Mouse (Mus musculus) inflammation-experienced regulatory T-cells, adult 16 weeks (primary cell): ENCODE results near the gene Olfr960. TPM values are rescaled to one million over a fixed set of nuclear protein-coding genes. Genes with fewer than 3 reads are reported as not detected.

ENCODE experiments used
- polyA plus RNA-seq: library from polyadenylated mRNA; unstranded; fragments of 100-300 nt; shearing (Covaris generic); gene quantifications from one replicate; pipeline ENCODE4 v1.2.1, GENCODE M21; 2017

The Olfr960 gene
- not detected for polyA plus RNA-seq

GRCm38 (mm10) chr9:39621073-39621472 lies at the start of gene Olfr960:
Olfr960 (plus strand) TSS chr9:39621373.

DNA sequence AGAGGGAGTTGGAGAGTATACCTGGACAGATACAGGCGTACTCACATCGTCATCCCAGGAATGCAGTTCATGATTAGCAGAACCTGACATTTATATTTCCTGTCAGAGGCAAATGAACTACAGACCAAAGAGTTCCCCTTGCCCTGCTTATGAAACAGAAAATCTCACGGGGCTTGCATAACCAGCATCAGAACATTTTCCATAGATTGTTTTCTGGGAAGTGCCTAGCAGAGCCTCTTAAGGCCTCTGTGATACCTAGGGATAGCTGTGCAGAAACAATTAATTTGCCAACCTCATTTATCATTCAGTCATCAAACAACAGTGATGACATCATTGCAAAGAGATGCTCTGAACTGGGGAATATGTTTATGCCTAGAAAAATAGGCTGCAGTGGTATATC lies 45.7 kb upstream of the Olfr960 start, which contains the start of gene Olfr959:
Gene Olfr959, minus strand, starts transcription at position 101 of the 400 bp plus-strand sequence.

DNA sequence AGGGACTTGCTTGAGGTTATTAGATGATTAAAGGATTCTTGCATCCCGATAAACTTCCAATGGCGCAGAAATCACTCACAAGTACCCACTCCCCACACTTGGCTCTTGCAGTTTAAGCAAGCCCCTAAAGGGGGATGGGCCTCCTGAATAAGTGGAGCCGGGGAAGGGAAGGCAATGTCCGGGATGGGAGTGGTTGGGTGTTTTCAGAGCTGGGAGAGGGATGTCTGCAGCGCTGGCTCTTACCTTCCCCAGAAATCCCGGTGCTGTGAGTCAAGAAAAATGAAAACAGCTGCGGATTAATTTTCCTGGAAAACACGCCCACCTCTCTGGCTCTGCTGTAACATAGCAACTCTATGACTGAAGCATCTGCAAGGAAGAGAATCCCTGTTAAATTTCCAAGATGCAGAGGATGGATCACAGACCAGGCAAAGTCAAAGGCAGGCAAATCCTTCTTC lies 17.1 kb upstream of the Olfr960 start, which contains the start of gene AW551984:
Gene AW551984, minus strand, starts transcription at position 405 of the 455 bp plus-strand sequence.

DNA sequence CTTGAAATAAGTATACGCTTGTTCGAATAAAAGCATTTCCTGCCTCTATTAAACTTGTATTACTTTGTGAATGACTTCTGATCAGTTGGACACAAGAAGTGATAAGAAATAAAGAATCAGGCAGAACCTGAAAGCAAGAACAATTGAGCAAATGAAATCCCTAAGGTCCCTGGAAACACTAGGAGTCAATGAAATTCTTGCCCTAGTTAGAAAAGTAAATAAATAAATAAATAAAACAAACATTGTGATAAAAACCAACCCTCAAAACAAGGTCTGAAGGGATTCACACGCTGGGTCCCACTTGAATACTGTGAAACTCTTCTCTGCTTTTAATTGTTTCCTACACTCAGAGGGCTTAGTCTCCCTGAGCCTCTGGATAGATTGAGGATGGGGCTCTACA lies 10.8 kb upstream of the Olfr960 start, which contains the start of gene Olfr148:
Gene Olfr148, plus strand, starts transcription at position 301 of the 400 bp plus-strand sequence.

DNA sequence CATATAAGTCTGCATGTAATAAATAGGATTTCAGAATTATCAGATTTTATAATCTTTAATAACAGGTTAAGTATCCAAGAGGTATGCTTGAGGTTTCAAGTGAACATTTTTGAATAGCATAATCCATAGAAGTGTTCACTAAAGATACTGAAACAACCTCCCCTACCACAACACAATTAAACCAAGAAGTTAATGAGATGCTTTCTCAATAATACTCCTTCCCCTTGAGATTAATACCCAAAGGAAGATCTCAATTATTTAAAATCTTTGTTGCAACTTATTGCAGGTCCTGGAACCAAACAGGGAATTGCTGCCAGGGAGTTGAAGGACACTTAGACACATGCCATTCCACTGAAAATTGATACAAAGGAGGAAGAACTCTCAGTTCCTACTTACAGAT lies 23.6 kb downstream of the Olfr960 start, which contains the start of gene Olfr961:
Gene Olfr961, plus strand, starts transcription at position 301 of the 400 bp plus-strand sequence.

DNA sequence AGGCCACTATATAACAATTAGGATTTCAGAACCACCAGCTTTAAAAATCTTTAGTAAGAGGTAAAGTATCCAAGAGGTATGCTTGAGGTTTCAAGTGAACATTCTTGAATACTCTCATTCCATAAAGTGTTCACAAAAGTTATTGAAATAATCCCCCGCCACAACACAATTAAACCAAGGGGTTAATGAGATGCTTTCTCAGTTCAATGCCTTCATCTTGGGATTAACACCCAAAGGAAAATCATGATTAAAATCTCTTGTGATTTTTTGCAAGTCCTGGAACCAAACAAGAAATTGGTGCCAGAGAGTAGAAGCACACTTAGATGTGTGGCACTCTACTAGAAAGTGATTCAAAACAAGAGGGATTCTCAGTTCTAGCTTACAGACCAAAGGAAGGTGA lies 45.7 kb downstream of the Olfr960 start, which contains the start of gene Olfr963:
Gene Olfr963, plus strand, starts transcription at position 301 of the 400 bp plus-strand sequence.

Other genes starting within 250 kb of the Olfr960 start
- not detected for gene Olfr951, start 234.0 kb upstream of the Olfr960 start, polyA plus RNA-seq
- not detected for gene Olfr952, start 194.2 kb upstream of the Olfr960 start, polyA plus RNA-seq
- not detected for gene Olfr954, start 164.7 kb upstream of the Olfr960 start, polyA plus RNA-seq
- not detected for gene Olfr955, start 149.4 kb upstream of the Olfr960 start, polyA plus RNA-seq
- not detected for gene Olfr44, start 127.4 kb upstream of the Olfr960 start, polyA plus RNA-seq
- not detected for gene Olfr957, start 105.6 kb upstream of the Olfr960 start, polyA plus RNA-seq
- not detected for gene Olfr958, start 67.3 kb upstream of the Olfr960 start, polyA plus RNA-seq
- not detected for gene Olfr959, start 45.8 kb upstream of the Olfr960 start, polyA plus RNA-seq
- gene AW551984, start 17.0 kb upstream of the Olfr960 start, polyA plus RNA-seq: 0.18 TPM
- gene Olfr148, start 10.7 kb upstream of the Olfr960 start, polyA plus RNA-seq: not detected
- gene Olfr961, start 23.7 kb downstream of the Olfr960 start, polyA plus RNA-seq: not detected
- gene Olfr963, start 45.8 kb downstream of the Olfr960 start, polyA plus RNA-seq: not detected
- not detected for gene Olfr149, start 85.7 kb downstream of the Olfr960 start, polyA plus RNA-seq
- gene Olfr965, start 90.0 kb downstream of the Olfr960 start, polyA plus RNA-seq: not detected
- not detected for gene Olfr150, start 109.6 kb downstream of the Olfr960 start, polyA plus RNA-seq
- gene Olfr967, start 124.9 kb downstream of the Olfr960 start, polyA plus RNA-seq: not detected
- gene Olfr968, start 161.9 kb downstream of the Olfr960 start, polyA plus RNA-seq: not detected
- not detected for gene Olfr969, start 169.6 kb downstream of the Olfr960 start, polyA plus RNA-seq
- not detected for gene Olfr970, start 187.5 kb downstream of the Olfr960 start, polyA plus RNA-seq
- gene Olfr971, start 215.5 kb downstream of the Olfr960 start, polyA plus RNA-seq: not detected
- gene Olfr972, start 245.0 kb downstream of the Olfr960 start, polyA plus RNA-seq: not detected